Mouse (Mus musculus) hematopoietic stem cell, adult 5-6 weeks (primary cell): ENCODE results near the gene Acat1. TPM values are rescaled to one million over a fixed set of nuclear protein-coding genes. Genes with fewer than 3 reads are reported as not detected.
A peak's percentile ranks its signal among the peaks of the same experiment; 100 is the strongest.

Source experiments
- ATAC-seq, 2 experiments: fragments of 125-278 bp in 1 of 2; replicated peaks in 1 of 2; 2 replicates each; pipeline ENCODE4 v1.8.0; 2016 to 2017; ENCODE audit warnings: inconsistent platforms in 2 of 2, mild to moderate bottlenecking in 2 of 2, moderate number of reproducible peaks in 2 of 2, low read depth in 1 of 2, moderate TSS enrichment in 1 of 2; ENCODE audit not compliant: low FRiP score in 2 of 2, poor library complexity in 2 of 2, severe bottlenecking in 2 of 2, insufficient read depth in 1 of 2, low TSS enrichment in 1 of 2
- total RNA-seq: library from RNA; stranded (forward); fragments of 172-1452, 232-1000 nt; gene quantifications from 2 replicates; pipeline ENCODE4 v1.2.3, GENCODE M21; 2017

The Acat1 gene
- total RNA-seq, 1 experiment from 2014 or later: 74.0 TPM

DNA sequence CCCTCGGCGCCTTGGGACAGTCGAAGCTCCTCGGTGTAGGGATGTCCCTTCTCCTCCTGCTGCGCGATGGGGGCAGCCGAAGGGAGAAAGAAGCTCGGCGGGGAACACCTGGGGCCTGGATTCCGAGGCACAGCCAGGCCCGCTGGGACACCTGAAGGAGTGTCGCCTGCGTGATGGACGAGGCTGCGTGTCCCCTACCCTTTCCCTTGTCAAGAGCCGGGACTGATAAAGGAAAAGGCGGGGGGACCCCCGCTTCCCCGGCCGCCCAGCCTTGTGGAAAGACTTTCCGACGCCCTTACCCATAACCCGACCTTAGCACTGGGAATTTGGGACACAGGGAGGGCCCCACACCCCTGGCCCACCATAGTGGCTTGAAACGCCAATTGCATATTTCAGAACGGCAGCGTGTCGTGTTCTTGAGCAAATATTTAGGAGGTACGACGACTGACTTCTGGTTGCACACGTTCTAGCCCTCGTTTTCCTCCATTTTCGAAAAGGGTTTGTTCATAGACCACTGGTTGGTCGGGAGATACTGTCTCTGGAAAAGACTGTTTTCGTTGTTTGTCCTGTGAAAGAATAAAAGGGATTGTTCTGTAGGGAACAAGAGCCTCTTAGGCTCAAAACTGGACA is 72.7 kb downstream of the Acat1 start:
- no peak for ATAC-seq

DNA sequence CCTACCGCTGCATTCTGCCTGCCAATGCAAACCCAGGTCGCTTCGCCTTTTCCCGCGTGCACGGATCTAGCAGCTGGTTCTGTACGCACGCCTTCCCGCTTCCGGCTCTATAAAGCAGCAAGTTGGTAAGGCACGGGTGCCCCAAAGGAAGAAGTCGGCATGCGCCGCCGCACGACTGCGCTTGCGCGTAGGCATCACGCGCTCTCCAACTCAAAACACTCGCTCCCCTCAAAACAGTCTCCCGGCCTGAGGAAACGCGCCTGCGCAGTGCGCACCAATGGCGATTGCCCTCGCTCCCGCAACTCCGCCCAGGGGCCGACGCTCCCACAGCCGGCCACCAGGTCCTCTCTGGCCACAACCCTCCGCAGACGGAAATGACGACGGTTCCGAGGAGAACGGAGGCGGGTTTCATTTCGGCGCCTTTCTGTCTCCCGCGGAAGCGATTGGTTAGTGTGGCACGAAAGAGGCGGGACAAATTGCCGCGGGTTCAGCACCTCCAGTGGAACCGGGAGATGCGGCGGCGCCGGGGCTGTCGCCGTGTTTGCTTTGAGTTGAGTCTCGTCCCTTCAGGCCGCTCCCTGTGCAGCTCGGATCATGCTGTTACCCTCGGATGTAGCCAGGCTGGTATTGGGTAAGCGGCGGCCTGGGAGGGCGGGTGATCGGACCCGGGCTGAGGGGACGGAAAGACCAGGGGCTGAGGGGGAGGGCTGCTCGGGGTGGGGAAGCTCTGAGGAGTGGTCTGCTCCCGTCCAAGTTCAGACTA is 73.4 kb downstream of the Acat1 start, which contains the start of the genes Atm and Npat:
TSS of gene Atm (minus strand) at position 183 of the 763 bp plus-strand sequence.
TSS of gene Npat (plus strand) at position 490 of the 763 bp plus-strand sequence.
- peak; percentile 95 to 99 for ATAC-seq

DNA sequence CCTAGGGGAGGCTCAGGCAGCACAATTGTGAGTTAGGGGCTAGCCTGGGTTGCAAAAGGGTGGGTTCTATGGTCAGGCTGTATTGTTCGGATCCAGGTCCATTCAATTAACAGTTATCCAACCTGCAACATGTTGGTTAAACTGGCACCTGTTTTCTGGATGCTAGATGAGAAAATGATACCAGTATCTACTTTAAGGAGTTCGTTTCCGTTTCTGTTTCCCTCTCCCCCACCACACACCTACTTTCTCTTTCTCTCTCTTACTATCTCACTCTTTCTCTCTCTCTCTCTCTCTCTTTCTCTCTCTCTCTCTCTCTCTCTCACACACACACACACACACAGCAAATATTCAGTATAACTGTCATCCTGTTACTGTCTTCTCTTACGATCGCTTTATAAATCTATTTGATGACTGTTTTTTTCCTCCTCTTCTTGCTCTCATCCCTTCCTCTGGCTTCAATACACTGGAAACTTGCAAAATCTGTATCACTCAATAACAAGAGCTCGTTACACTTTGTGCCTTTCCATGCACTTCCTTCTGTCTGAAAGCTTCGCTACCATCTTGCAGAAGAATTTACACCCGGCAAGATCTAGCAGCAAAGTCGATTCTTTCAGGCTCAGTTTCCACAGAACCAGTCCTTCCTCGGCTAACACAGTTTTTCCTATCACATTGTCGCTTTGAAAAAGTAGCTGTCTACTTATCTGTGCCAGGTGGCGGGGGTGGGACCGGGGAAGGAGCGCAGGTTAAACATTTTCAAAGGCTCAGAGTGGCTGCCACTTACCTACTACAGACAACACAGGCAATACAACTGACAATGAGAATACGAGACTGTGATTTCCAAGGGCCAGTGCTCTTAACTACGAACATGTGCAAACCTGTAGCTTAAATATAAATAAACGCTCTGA is 74.5 kb downstream of the Acat1 start:
- ATAC-seq: no peak

Other genes starting within 250 kb of the Acat1 start
- 14.1 and 18.0 TPM in 2 replicates for gene Kdelc2, start 226.4 kb downstream of the Acat1 start, total RNA-seq
- 1.3 and 2.5 TPM in 2 replicates for gene 4930550C14Rik, start 208.1 kb downstream of the Acat1 start, total RNA-seq
- 64.8 and 69.7 TPM in 2 replicates for gene Atm, start 73.6 kb downstream of the Acat1 start, total RNA-seq
- 27.8 and 37.9 TPM in 2 replicates for gene Npat, start 73.3 kb downstream of the Acat1 start, total RNA-seq
- gene Cul5, start 59.6 kb upstream of the Acat1 start, total RNA-seq: 61.7 and 81.6 TPM in 2 replicates
- 0.56 and 0.60 TPM in 2 replicates for gene Rab39, start 95.8 kb upstream of the Acat1 start, total RNA-seq
- gene Slc35f2, start 161.2 kb upstream of the Acat1 start, total RNA-seq: 15.3 and 19.9 TPM in 2 replicates
- gene Sln, start 239.8 kb upstream of the Acat1 start, total RNA-seq: not detected in 2 replicates